Mouse (Mus musculus): Measurements from ENCODE around the gene Cd5.

Cd5 gene

DNA sequence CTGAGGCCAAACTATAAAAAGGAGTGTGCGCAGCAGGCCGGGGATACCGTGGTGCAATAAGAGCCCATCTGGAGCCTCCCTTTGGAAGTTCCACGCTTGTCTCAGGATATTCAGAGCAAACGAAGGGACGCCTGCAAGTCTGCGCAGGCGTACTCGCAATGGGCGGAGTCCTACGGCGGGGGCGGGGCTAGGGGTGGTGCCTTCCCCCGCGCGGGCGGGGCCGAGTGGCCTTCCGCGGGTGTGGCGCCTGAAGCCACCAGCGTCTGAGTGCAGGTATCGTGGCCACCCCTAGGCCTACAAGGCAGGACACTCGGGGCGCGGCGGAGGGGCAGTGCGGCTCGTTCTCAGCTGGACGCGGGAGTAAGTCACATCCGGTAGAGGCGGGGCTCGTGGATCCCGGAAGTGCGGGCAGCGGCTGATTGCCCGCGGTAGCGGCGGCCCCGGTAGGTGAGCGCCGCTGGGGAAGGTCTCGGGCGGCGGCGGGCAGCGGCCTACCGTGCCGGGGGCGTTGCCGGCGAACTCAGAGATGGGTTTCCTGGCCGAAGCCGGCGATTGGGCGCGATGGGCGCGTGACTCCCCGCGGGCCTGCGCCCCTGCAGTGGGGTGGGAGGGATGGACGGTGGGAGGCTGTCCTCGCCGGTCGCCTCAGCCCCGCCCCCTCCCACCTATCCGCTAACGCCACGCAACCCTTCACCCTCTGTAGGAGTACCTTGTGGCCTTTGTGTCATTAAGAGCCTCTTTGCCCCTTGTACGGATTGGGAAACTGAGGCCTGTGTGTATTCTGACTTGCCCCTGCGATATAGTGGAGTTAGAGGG is 50.1 kb downstream of the Cd5 start, which contains the start of gene Vps37c:
TSS of gene Vps37c (plus strand) at position 199 of the 816 bp plus-strand sequence.
- TF ChIP-seq GATA4 (IDR thresholded peaks at IDR 0.05; ENCODE audit: insufficient replicate concordance, low read length) = peak; percentile 27; the same call in 1 of the 2 replicates

DNA sequence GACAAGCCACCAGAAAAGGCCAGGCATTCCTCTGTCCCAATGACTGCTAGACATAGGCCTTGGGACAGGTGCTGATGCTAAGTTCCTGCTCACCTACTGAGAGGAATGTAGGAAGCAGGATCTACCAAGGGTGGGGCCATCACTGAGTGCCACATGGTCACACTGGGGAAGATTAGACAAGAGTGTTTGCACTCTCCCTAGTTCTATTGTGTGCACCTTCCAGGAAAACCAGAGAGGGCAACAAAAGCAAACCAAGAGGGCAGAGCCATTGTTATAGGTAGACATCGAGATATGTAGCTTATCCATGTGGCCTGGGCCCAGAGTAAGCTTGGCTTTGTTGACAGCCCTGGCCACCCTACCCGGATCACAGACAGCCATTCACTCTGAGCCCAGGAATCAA is 53.1 kb downstream of the Cd5 start:
- no peak for TF ChIP-seq GATA4 (IDR thresholded peaks at IDR 0.05; ENCODE audit: insufficient replicate concordance, low read length)

DNA sequence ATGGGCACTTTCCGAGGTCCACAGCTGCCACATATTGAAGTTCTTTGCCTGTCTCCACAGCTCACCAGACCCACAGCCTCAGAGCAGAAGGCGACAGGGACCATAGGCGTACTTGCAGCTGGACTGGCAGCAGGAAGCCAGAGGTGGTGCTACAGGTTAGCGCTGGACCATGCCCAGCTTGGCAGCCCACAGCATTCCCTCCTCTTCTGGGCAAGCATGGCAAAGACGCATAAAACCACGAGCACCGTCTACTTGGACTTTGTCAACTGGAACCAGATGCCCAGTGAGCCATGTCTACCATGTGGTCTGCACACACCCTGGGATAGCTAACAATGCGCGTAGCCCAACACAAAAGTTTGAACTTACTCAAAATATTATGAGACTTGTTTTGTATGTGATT is 53.7 kb downstream of the Cd5 start:
- no peak for TF ChIP-seq GATA4 (IDR thresholded peaks at IDR 0.05; ENCODE audit: insufficient replicate concordance, low read length)

DNA sequence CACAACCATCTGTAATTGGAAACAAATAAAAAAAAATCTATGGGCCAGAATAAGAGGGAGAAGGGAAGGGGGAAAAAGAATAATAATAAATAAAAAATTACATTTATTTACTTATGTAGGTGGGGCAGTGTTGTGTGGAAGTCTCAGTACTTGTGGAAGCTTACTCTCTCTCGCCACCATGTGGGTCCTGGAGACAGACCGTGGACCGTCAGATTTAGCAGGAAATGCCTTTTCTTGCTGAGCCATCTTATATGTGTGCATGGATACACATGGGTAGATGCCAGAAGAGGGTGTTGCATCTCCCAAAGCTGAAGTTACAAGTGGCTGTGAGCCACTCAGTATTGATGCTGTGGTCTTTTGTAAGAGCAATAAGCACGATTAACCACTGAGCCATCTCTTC is 57.2 kb downstream of the Cd5 start:
- TF ChIP-seq GATA4 (IDR thresholded peaks at IDR 0.05; ENCODE audit: insufficient replicate concordance, low read length) = no peak

DNA sequence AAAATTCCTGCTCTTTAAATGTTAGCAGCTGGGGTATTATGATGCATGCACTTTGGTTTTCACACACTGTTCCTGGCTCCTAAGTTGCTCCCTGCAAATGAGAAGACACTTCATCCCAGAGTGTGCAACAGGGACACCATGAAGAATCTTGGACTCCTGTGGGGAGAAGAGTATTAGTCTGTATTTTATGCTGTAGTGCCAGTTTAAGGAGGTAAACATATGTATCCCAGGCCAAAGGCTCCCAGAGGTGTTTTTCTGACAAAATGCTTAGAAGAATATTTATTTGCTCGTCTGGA is 60.1 kb downstream of the Cd5 start:
- no peak for TF ChIP-seq GATA4 (IDR thresholded peaks at IDR 0.05; ENCODE audit: insufficient replicate concordance, low read length)

DNA sequence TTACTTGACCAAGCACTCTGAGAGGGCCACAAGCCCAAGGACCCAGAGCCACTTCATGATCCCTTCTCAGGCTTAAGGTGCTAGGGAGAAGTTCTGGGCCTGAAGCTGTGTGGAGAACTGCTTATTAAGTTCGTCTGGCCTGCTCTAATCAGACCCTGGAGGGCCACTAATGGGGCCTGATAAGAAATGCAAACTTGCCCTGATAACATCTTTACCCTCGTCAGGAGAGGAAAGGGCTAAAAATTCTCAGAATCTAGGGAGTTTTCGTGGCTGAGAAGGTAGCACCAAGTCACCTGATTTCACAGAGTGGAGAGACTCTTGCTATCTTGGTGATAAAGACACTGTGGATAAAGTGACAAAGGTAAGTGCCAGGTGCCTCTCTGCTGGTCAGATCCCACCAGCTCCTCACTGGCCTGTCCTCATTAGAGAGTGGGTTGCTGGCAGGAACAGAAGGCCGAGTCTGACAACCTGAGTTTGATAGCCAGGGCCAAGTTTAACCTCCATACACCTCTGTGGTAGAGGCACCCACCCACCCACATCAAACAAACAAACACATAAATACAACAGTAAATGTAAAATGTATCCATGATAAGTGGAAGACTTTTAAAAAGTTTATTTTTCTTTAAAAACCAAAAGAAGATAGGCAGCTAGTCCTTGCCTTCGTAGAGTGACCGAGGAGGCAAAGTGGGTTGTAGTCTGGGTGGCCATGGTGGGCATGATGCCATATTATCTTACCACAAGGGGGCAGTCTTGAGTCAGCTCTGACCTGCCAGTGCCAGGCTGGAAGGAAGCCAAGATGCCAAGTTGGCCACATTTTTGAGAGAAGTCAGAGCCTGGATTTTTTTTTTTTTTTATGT is 60.7 kb downstream of the Cd5 start, which contains the start of gene Pga5:
TSS of gene Pga5 (minus strand) at position 157 of the 857 bp plus-strand sequence.
- no peak for TF ChIP-seq GATA4 (IDR thresholded peaks at IDR 0.05; ENCODE audit: insufficient replicate concordance, low read length)

DNA sequence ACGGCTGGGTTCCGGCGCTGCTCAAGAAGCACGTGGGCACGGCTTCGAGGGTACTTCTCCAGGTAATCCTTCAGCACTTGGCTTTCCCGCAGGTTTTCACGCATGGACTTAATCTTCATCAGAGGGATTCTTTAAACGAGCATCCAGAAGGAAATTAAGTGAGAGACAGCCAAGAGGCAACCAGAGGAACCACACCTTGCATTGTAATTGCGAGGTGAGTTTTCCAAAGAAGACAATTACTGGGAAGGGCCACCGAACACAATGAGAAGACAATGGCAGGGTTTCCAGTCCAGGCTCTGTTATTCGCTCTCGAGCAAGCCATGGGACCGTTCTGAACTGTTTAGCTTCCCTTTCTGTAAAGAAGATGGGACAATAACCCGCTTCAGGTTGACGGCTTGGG is 62.1 kb downstream of the Cd5 start:
- no peak for TF ChIP-seq GATA4 (IDR thresholded peaks at IDR 0.05; ENCODE audit: insufficient replicate concordance, low read length)

DNA sequence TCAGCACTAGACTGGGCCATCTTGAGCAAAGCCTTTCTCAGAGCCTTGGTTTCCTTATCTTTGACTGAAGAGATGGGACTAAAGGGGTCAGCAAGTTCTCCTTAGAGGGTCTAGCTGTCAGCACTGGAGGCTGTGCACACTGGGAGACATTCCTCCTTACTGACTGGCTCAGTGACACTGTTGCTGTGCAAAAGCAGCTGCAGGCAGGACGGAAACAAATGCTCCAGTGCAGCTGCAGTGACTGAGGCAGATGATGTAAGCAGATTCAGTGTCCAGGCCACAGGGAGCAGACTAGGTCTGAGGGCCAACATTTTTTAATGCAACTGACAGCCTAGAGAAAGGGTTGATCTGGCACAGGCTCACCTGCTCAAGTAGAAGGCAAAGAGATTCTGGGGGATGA is 65.5 kb downstream of the Cd5 start:
- no peak for TF ChIP-seq GATA4 (IDR thresholded peaks at IDR 0.05; ENCODE audit: insufficient replicate concordance, low read length)

DNA sequence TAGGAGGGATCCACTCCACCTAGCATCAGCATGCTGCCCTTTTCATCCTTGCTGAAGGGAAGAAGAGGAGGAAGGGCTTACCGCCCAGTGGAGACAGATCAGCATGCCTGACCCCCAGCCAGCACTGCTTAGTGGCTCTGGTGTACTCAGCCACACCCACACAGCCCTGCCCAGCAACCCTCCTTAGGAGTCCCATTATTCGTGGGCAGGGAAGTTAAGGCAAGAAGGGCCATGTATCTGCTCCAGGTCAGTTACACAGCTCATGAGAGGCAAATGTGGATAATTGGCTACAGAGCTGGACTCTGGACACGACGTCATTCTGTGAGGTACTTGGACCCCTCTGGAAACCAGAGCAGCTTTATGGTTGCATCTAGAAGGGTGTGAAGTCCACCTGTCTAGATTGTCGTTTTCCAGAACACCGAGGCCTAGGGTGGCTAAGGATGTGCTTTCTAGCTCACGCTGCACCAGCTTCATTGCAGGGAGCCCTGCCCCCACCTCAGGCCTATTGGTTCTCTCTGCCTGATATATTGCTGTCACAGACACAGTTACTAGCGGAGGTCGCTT is 66.9 kb downstream of the Cd5 start:
- TF ChIP-seq GATA4 (IDR thresholded peaks at IDR 0.05; ENCODE audit: insufficient replicate concordance, low read length) = no peak

DNA sequence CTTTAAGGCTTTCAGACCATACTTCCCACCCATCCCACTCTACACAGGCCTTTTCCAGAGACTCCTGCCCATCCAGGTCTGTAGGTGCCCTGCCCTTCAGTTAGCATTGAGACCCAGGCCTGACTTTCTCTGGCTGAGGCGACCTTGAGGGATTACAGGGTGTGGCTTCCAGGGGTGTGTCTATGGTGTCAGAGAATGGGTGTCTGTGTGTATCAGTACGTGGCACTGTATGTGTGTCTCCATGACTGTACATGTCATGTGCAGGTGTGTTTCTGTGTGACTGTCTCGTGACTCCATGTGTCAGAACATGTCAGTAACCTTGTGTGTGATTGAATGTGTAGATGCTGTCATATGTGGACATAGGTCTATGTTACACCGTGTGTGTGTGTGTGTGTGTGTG is 67.5 kb downstream of the Cd5 start:
- TF ChIP-seq GATA4 (IDR thresholded peaks at IDR 0.05; ENCODE audit: insufficient replicate concordance, low read length) = no peak

Data from liver, adult (tissue).